Mouse (Mus musculus): ENCODE data around the gene Phex. TPM values are rescaled to one million over a fixed set of nuclear protein-coding genes. Genes with fewer than 3 reads are reported as not detected.
A peak's percentile ranks its signal among the peaks of the same experiment; 100 is the strongest.

Phex gene
- polyA plus RNA-seq, 1 experiment from 2014 or later, result 0.18 TPM

DNA sequence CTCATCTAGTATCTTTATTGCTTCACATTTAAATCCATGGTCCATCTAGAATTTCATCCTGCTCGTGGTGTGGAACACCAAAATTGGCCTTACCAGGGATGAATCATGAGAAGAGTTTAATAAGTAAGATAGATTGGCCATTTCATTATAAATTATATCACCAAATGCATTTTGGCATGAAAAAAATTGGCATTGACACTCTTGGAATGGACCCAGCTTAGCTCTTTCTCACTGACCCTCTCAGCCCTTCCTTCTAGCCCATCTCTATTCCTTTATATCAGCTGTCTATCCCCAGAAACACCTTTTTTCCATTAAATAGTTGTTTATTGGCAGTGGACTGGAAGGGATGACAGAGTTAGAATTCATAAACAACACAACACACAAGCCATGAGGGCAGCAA lies 37.7 kb downstream of the Phex start:
- no peak for ATAC-seq (replicated peaks)
- H3K4me3 ChIP-seq, result no peak overlapping the region
- no peaks in the 10 kb centered on the region for H3K9me3 ChIP-seq
- no peak overlapping the region for H3K4me2 ChIP-seq (replicated peaks)
- H3K36me3 ChIP-seq, result no peaks in the 10 kb centered on the region
- H3K9ac ChIP-seq (replicated peaks), result no peak overlapping the region
- WGBS, result 79% methylated on average over 1 of the region's 1 CpGs
- no peaks in the 10 kb centered on the region for H3K27me3 ChIP-seq
- no peaks in the 10 kb centered on the region for H3K4me1 ChIP-seq
- no peak overlapping the region for H3K27ac ChIP-seq (replicated peaks)

GRCm38 (mm10) chrX:157373873-157374272 lies 41.2 kb downstream of the Phex start:
- Histone ChIP-seq H3K27ac (replicated peaks) (no peak overlapping the region), H3K4me2 (replicated peaks) (no peak overlapping the region), H3K9ac (replicated peaks) (no peak overlapping the region), H3K4me1 (no peaks in the 10 kb centered on the region), H3K9me3 (no peaks in the 10 kb centered on the region), H3K4me3 (no peak overlapping the region), H3K27me3 (no peaks in the 10 kb centered on the region), H3K36me3 (no peaks in the 10 kb centered on the region)
- WGBS, result 70% methylated on average over 3 of the region's 3 CpGs
- no peak for ATAC-seq (replicated peaks)

DNA sequence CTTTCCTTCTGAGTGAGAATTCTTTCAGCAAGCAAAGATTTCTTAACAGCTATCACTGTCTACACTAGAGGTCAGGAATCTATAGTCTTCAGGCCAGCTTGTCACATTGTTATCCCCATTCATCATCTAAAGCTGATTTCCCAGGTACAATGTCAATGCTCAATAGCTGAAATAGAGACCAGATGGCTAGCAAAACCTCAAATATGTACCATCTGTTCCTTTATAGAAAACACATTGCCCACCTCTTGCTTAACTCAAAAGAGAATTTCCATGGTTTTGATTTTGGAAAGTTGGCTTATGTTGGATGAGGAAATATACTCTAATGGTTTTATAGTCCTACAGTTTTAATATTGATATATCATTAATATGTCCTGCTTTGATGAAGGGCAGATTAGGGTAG lies 45.9 kb downstream of the Phex start:
- H3K36me3 ChIP-seq, result no peaks in the 10 kb centered on the region
- no peak overlapping the region for H3K27ac ChIP-seq (replicated peaks)
- H3K4me2 ChIP-seq (replicated peaks), result no peak overlapping the region
- no peaks in the 10 kb centered on the region for H3K9me3 ChIP-seq
- H3K9ac ChIP-seq (replicated peaks), result no peak overlapping the region
- H3K27me3 ChIP-seq, result no peaks in the 10 kb centered on the region
- no peaks in the 10 kb centered on the region for H3K4me1 ChIP-seq
- H3K4me3 ChIP-seq, result no peak overlapping the region
- ATAC-seq (replicated peaks), result no peak

DNA sequence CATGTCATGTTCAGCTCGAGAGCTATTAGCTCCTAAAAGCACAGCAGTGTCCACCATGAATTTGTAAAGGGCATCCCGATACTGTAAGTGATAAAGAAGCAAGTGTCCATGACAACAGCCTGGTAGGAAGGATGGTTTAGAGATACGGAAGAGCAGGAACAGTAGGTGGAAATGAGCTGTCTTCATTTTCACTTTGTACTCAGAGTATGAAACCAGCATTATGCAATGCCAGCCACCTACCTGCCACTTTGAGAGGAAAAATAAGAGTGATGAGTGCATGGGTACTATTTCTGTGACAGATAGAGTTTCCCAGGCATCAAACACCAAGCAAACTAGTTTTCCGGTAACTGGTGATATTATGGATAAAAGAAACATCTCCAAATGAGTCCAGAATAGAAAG lies 59.6 kb downstream of the Phex start:
- no peak overlapping the region for H3K4me3 ChIP-seq
- no peaks in the 10 kb centered on the region for H3K36me3 ChIP-seq
- H3K27ac ChIP-seq (replicated peaks), result no peak overlapping the region
- no peak overlapping the region for H3K4me2 ChIP-seq (replicated peaks)
- no peaks in the 10 kb centered on the region for H3K9me3 ChIP-seq
- no peak overlapping the region for H3K9ac ChIP-seq (replicated peaks)
- H3K4me1 ChIP-seq, result no peaks in the 10 kb centered on the region
- H3K27me3 ChIP-seq, result no peaks in the 10 kb centered on the region
- WGBS, result 93% methylated on average over 4 of the region's 4 CpGs
- ATAC-seq (replicated peaks), result no peak

GRCm38 (mm10) chrX:157346201-157346600 lies 68.9 kb downstream of the Phex start:
- H3K4me3 ChIP-seq, result no peak overlapping the region
- H3K4me2 ChIP-seq (replicated peaks), result no peak overlapping the region
- WGBS, result 88% methylated on average over 6 of the region's 6 CpGs
- no peak overlapping the region for H3K27ac ChIP-seq (replicated peaks)
- no peak overlapping the region for H3K9ac ChIP-seq (replicated peaks)
- no peaks in the 10 kb centered on the region for H3K4me1 ChIP-seq
- ATAC-seq (replicated peaks), result no peak
- no peaks in the 10 kb centered on the region for H3K27me3 ChIP-seq
- H3K36me3 ChIP-seq, result no peaks in the 10 kb centered on the region
- H3K9me3 ChIP-seq, result no peaks in the 10 kb centered on the region

GRCm38 (mm10) chrX:157334726-157335125 lies 80.4 kb downstream of the Phex start:
- Histone ChIP-seq H3K4me1 (no peaks in the 10 kb centered on the region), H3K27me3 (no peaks in the 10 kb centered on the region), H3K9me3 (no peaks in the 10 kb centered on the region), H3K9ac (replicated peaks) (no peak overlapping the region), H3K27ac (replicated peaks) (no peak overlapping the region), H3K4me2 (replicated peaks) (no peak overlapping the region), H3K4me3 (no peak overlapping the region), H3K36me3 (no peaks in the 10 kb centered on the region)
- no peak for ATAC-seq (replicated peaks)
- WGBS, result 61% methylated on average over 4 of the region's 4 CpGs

- Histone ChIP-seq H3K4me2 (replicated peaks) (no peak overlapping the region), H3K27me3 (no peaks in the 10 kb centered on the region), H3K27ac (replicated peaks) (no peak overlapping the region), H3K9me3 (no peaks in the 10 kb centered on the region), H3K36me3 (no peaks in the 10 kb centered on the region), H3K9ac (replicated peaks) (no peak overlapping the region), H3K4me1 (no peaks in the 10 kb centered on the region), H3K4me3 (no peak overlapping the region)
- 87% methylated on average over 3 of the region's 3 CpGs for WGBS
- ATAC-seq (replicated peaks), result no peak
These were observed 85.3 kb downstream of the Phex start for GRCm38 (mm10) chrX:157329821-157330220.

- Histone ChIP-seq H3K9me3 (no peaks in the 10 kb centered on the region), H3K9ac (replicated peaks) (no peak overlapping the region), H3K27ac (replicated peaks) (no peak overlapping the region), H3K36me3 (no peaks in the 10 kb centered on the region), H3K4me2 (replicated peaks) (no peak overlapping the region), H3K4me3 (no peak overlapping the region), H3K27me3 (no peaks in the 10 kb centered on the region), H3K4me1 (no peaks in the 10 kb centered on the region)
- WGBS, result 67% methylated on average over 1 of the region's 1 CpGs
- ATAC-seq (replicated peaks), result no peak
These were observed 86.7 kb downstream of the Phex start for GRCm38 (mm10) chrX:157328396-157328795.

DNA sequence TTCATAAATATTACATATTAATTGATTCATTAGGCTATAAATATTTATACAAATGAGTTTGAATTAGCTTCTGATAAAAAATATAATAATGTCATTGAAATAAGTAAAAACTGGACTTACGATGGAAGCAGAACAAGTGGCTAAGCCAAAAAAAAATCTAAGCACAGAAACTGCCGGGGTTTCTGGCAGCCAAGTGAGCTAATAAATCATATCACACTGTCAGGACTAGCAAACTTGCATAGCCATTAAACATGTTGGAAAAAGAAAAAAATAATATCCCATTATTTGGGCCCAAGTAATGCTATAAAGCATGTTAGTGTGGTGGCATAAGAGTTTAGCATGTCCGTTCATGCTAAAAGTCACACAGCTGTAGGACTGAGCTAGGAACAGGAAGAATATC lies 87.4 kb downstream of the Phex start:
- Histone ChIP-seq H3K4me2 (replicated peaks) (no peak overlapping the region), H3K36me3 (no peaks in the 10 kb centered on the region), H3K27ac (replicated peaks) (no peak overlapping the region), H3K4me3 (no peak overlapping the region), H3K27me3 (no peaks in the 10 kb centered on the region), H3K4me1 (no peaks in the 10 kb centered on the region), H3K9ac (replicated peaks) (no peak overlapping the region), H3K9me3 (no peaks in the 10 kb centered on the region)
- no peak for ATAC-seq (replicated peaks)
- WGBS, result 91% methylated on average over 3 of the region's 3 CpGs

GRCm38 (mm10) chrX:157324396-157324795 lies 90.7 kb downstream of the Phex start:
- Histone ChIP-seq H3K4me1 (no peaks in the 10 kb centered on the region), H3K9ac (replicated peaks) (no peak overlapping the region), H3K27me3 (no peaks in the 10 kb centered on the region), H3K36me3 (no peaks in the 10 kb centered on the region), H3K9me3 (no peaks in the 10 kb centered on the region), H3K4me2 (replicated peaks) (no peak overlapping the region), H3K4me3 (no peak overlapping the region), H3K27ac (replicated peaks) (no peak overlapping the region)
- WGBS, result 80% methylated on average over 3 of the region's 3 CpGs
- no peak for ATAC-seq (replicated peaks)

GRCm38 (mm10) chrX:157310331-157310730 lies 104.8 kb downstream of the Phex start:
- no peak for ATAC-seq (replicated peaks)
- no peak overlapping the region for H3K27ac ChIP-seq (replicated peaks)
- WGBS, result 47% methylated on average over 3 of the region's 3 CpGs

DNA sequence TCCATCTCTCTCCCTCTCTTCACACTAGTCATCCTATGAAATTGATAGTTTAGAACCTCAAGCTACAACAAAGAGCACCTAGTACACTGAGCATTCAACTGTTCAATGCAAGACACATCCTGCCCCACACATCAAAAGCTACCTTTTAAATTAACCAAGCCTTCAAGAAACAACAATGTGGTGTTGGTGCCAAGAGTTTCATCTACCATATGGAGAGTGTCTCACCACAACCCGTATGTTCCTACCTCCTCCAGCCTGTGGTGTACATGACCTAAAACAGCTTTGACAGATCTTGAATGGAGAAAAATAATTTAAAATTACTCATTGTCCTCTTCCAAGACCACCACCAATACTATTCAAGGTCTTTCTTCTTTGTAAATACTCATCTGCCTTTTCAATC lies 106.9 kb downstream of the Phex start:
- no peak for ATAC-seq (replicated peaks)
- no peaks in the 10 kb centered on the region for H3K27me3 ChIP-seq
- no peaks in the 10 kb centered on the region for H3K9me3 ChIP-seq
- H3K4me3 ChIP-seq, result no peak overlapping the region
- no peak overlapping the region for H3K27ac ChIP-seq (replicated peaks)
- no peaks in the 10 kb centered on the region for H3K36me3 ChIP-seq
- no peak overlapping the region for H3K9ac ChIP-seq (replicated peaks)
- no peak overlapping the region for H3K4me2 ChIP-seq (replicated peaks)
- 63% methylated on average over 1 of the region's 1 CpGs for WGBS
- H3K4me1 ChIP-seq, result 0 out of 2 replicates have a peak, but pooled peaks cover 2% of the 10 kb centered on the region

More at GRCm38 (mm10) chrX:157310331-157310730, 104.8 kb downstream of the Phex start:
- H3K27me3 ChIP-seq, result no peaks in the 10 kb centered on the region
- H3K4me1 ChIP-seq, result 0 out of 2 replicates have a peak, but pooled peaks cover 2% of the 10 kb centered on the region
- H3K9me3 ChIP-seq, result no peaks in the 10 kb centered on the region
- no peaks in the 10 kb centered on the region for H3K36me3 ChIP-seq
- no peak overlapping the region for H3K9ac ChIP-seq (replicated peaks)
- H3K4me2 ChIP-seq (replicated peaks), result no peak overlapping the region
- H3K4me3 ChIP-seq, result no peak overlapping the region

DNA sequence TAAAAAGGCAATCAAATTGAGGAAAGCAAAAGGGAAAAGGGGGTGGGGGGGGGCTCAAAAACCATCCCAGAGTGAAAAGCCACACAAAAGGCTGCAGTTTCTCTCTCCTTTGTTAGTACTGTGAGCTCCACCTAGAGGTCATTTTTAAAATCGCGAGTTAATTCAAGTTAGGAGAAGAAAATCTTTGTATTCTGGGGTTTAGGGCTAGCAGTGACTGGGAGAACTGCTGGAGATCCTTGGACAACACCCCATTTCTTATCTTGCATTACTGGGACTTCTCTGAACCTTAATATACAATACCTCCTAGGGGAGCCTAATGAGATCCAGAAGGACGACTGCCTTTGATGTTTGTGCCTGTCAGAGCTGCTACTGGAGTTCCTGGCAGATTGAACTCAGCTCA lies 107.7 kb downstream of the Phex start:
- H3K4me3 ChIP-seq, result no peak overlapping the region
- no peak overlapping the region for H3K9ac ChIP-seq (replicated peaks)
- no peak overlapping the region for H3K4me2 ChIP-seq (replicated peaks)
- H3K27ac ChIP-seq (replicated peaks), result no peak overlapping the region
- 0 out of 2 replicates have a peak, but pooled peaks cover 2% of the 10 kb centered on the region for H3K4me1 ChIP-seq
- no peaks in the 10 kb centered on the region for H3K9me3 ChIP-seq
- peak; percentile 58 for ATAC-seq (replicated peaks)
- H3K36me3 ChIP-seq, result no peaks in the 10 kb centered on the region
- H3K27me3 ChIP-seq, result no peaks in the 10 kb centered on the region
- 7% methylated on average over 3 of the region's 3 CpGs for WGBS

Measured in forebrain, embryonic 15.5 days (tissue).